Mouse (Mus musculus) heart, adult 2 months (tissue): ENCODE results near the gene Synrg. TPM values are rescaled to one million over a fixed set of nuclear protein-coding genes. Genes with fewer than 3 reads are reported as not detected.

Experiments used
- DNase-seq, 2 experiments: peaks; one replicate each; pipeline ENCODE4 v3.0.0; 2021
- H3K27ac ChIP-seq: fragments of 200-600 bp; 2 replicates; pipeline ENCODE4 v1.8.1; 2022
- H3K27me3 ChIP-seq: fragments of 200-500 bp; 2 replicates; pipeline ENCODE4 v1.6.1; 2012; ENCODE audit warnings: mild to moderate bottlenecking, low read length, inconsistent platforms, mixed read lengths; ENCODE audit not compliant: control insufficient read depth, insufficient read depth
- H3K36me3 ChIP-seq: fragments of 200-500 bp; 2 replicates; pipeline ENCODE4 v1.6.1; 2012; ENCODE audit warnings: low read length, inconsistent platforms; ENCODE audit not compliant: control insufficient read depth, insufficient read depth
- H3K4me1 ChIP-seq: fragments of 200-500 bp; 2 replicates; pipeline ENCODE4 v1.6.1; 2011; ENCODE audit warnings: low read length; ENCODE audit not compliant: control insufficient read depth, insufficient read depth
- H3K4me3 ChIP-seq: fragments of 200-600 bp; 2 replicates; pipeline ENCODE4 v1.8.1; 2022
- H3K79me2 ChIP-seq: fragments of 200-500 bp; replicated peaks from 2 replicates; pipeline ENCODE4 v1.6.1; 2012; ENCODE audit warnings: mild to moderate bottlenecking, inconsistent platforms, low read length, moderate library complexity, mixed read lengths; ENCODE audit not compliant: control insufficient read depth, insufficient read depth
- H3K9ac ChIP-seq: fragments of 200-500 bp; 2 replicates; pipeline ENCODE4 v1.6.1; 2012; ENCODE audit warnings: low read depth, mild to moderate bottlenecking, control low read depth, inconsistent platforms, low read length, mixed read lengths
- CTCF ChIP-seq: fragments of 200-600 bp; IDR thresholded peaks from 2 replicates; pipeline ENCODE4 v1.8.1; 2022; ENCODE audit warnings: antibody characterized with exemption, mild to moderate bottlenecking, moderate library complexity
- EP300 ChIP-seq: fragments of 200-500 bp; IDR thresholded peaks from 2 replicates; pipeline ENCODE4 v1.6.1; 2011; ENCODE audit warnings: low read depth, low read length, control low read depth; ENCODE audit not compliant: insufficient read depth
- POLR2A ChIP-seq: fragments of 200-500 bp; IDR thresholded peaks from 2 replicates; pipeline ENCODE4 v1.6.1; 2011; ENCODE audit warnings: mild to moderate bottlenecking, low read depth, low read length, control low read depth; ENCODE audit not compliant: insufficient read depth
- WGBS: fragments of 180-500 bp; shearing (Covaris S2); methylation state at CpG from one replicate; pipeline ENCODE4 v1.1.7; 2018; 5-methylcytosine and 5-hydroxymethylcytosine counted together
- intact Hi-C: fragments of 180-260 bp; cut with DNase I; formaldehyde crosslinking; loops from one replicate; pipeline ENCODE4 v1.15.1; 2025
- polyA plus RNA-seq: library from polyadenylated mRNA; depleted of rRNA; stranded (reverse); fragments of >200 nt; gene quantifications from 2 replicates; pipeline ENCODE4 v1.2.3, GENCODE M21; 2012
- total RNA-seq, 2 experiments: library from RNA; stranded (reverse); gene quantifications; 2 replicates each; pipeline ENCODE4 v1.2.3; 2021

Gene Synrg
- total and polyA plus RNA-seq, 3 experiments = 12.2 to 28.1 (median 23.7) TPM

- no peak for DNase-seq
- Histone ChIP-seq H3K9ac (no peak overlapping the region), H3K27ac (no peak overlapping the region), H3K36me3 (no peaks in the 10 kb centered on the region), H3K4me1 (no peaks in the 10 kb centered on the region), H3K27me3 (no peaks in the 10 kb centered on the region), H3K4me3 (no peak overlapping the region), H3K79me2 (no peaks in the 10 kb centered on the region)
- TF ChIP-seq CTCF (no peak), POLR2A (no peak), EP300 (no peak)
- 85% methylated on average over 13 of the region's 13 CpGs for WGBS
- intact Hi-C loops = no loop called here
These were observed 12.2 kb downstream of the Synrg start for GRCm38 (mm10) chr11:83976236-83976977.

- no peaks in the 10 kb centered on the region for H3K36me3 ChIP-seq
- DNase-seq = no peak
- intact Hi-C loops = no loop called here
- 94% methylated on average over 2 of the region's 2 CpGs for WGBS
- H3K9ac ChIP-seq = no peak overlapping the region
- H3K4me1 ChIP-seq = no peaks in the 10 kb centered on the region
- no peak overlapping the region for H3K27ac ChIP-seq
- H3K27me3 ChIP-seq = no peaks in the 10 kb centered on the region
- H3K4me3 ChIP-seq = no peak overlapping the region
- no peak for TF ChIP-seq POLR2A
- TF ChIP-seq EP300 = no peak
- TF ChIP-seq CTCF = no peak
- no peaks in the 10 kb centered on the region for H3K79me2 ChIP-seq
These were observed 13.6 kb downstream of the Synrg start for GRCm38 (mm10) chr11:83977810-83978209.

GRCm38 (mm10) chr11:83979992-83980391 is 15.8 kb downstream of the Synrg start:
- Histone ChIP-seq H3K79me2 (no peaks in the 10 kb centered on the region), H3K4me3 (no peak overlapping the region), H3K27ac (no peak overlapping the region), H3K9ac (no peak overlapping the region), H3K27me3 (no peaks in the 10 kb centered on the region), H3K4me1 (no peaks in the 10 kb centered on the region), H3K36me3 (no peaks in the 10 kb centered on the region; the same call in 1 of the 2 replicates)
- intact Hi-C loops = no loop called here
- 89% methylated on average over 6 of the region's 6 CpGs for WGBS
- no peak for DNase-seq
- TF ChIP-seq EP300 = no peak
- TF ChIP-seq POLR2A = no peak
- TF ChIP-seq CTCF = no peak

GRCm38 (mm10) chr11:83981338-83981737 is 17.1 kb downstream of the Synrg start:
- intact Hi-C loops = no loop called here
- Histone ChIP-seq H3K79me2 (no peaks in the 10 kb centered on the region), H3K27me3 (no peaks in the 10 kb centered on the region), H3K36me3 (no peaks in the 10 kb centered on the region; the same call in 1 of the 2 replicates), H3K9ac (no peak overlapping the region), H3K27ac (no peak overlapping the region), H3K4me3 (no peak overlapping the region), H3K4me1 (no peaks in the 10 kb centered on the region)
- 67% methylated on average over 10 of the region's 10 CpGs for WGBS
- DNase-seq = no peak
- no peak for TF ChIP-seq EP300
- TF ChIP-seq POLR2A = no peak
- no peak for TF ChIP-seq CTCF

GRCm38 (mm10) chr11:83991701-83992100 is 27.5 kb downstream of the Synrg start:
- no peak for DNase-seq
- intact Hi-C loops = no loop called here
- Histone ChIP-seq H3K79me2 (no peaks in the 10 kb centered on the region), H3K4me1 (no peaks in the 10 kb centered on the region), H3K4me3 (no peak overlapping the region), H3K27me3 (no peaks in the 10 kb centered on the region), H3K27ac (no peak overlapping the region), H3K9ac (no peak overlapping the region), H3K36me3 (no peaks in the 10 kb centered on the region; the same call in 1 of the 2 replicates)
- WGBS = 70% methylated on average over 4 of the region's 4 CpGs
- TF ChIP-seq EP300 (no peak), CTCF (no peak), POLR2A (no peak)

- no peak overlapping the region for H3K27ac ChIP-seq
- H3K4me1 ChIP-seq = no peaks in the 10 kb centered on the region
- H3K9ac ChIP-seq = no peak overlapping the region
- H3K4me3 ChIP-seq = no peak overlapping the region
- no peaks in the 10 kb centered on the region for H3K79me2 ChIP-seq
- intact Hi-C loops = no loop called here
- H3K27me3 ChIP-seq = no peaks in the 10 kb centered on the region
- WGBS = 26% methylated on average over 2 of the region's 2 CpGs
- no peak for TF ChIP-seq CTCF
- TF ChIP-seq EP300 = no peak
- TF ChIP-seq POLR2A = no peak
- peak in 1 of 2 experiments; percentile 11 for DNase-seq
- no peaks in the 10 kb centered on the region; the same call in 1 of the 2 replicates for H3K36me3 ChIP-seq
These were observed 29.2 kb downstream of the Synrg start for GRCm38 (mm10) chr11:83993428-83993827.
